Mouse (Mus musculus) inflammation-experienced regulatory T-cells, adult 6 months (primary cell): ENCODE measurements at regions not wholly inside any gene's neighbourhood (a gene's known extent, or its start where the extent isn't known, plus 50 kb on each side); places are given as distances from the start of the nearest gene placed in this dataset.

Source experiments
- ATAC-seq: one replicate; pipeline ENCODE4 v1.8.0; 2017

- ATAC-seq, result no peak
Measured at GRCm38 (mm10) chr13:83880305-83880704, 341.8 kb upstream of the Tmem161b start.

GRCm38 (mm10) chr13:83880772-83881171 lies 341.3 kb upstream of the Tmem161b start:
- ATAC-seq, result no peak

DNA sequence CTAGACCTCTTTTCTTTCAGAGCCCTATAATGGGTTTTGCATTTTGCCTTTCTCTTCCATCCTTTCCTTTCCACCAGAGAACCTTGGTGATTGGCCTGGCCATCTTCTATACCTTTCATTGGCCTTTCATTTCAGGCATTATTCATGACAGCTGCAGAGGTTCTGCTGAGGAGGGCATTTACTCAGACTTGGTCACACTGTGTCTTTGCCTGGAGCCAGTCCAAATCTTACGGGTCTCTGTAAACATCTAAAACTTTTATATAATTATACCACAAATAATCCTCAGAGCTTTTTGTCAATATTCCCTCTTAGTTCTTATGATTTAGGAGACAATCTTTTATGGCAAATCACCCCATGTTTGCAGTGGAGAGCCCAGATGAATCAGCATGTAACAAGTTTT lies 339.3 kb upstream of the Tmem161b start:
- ATAC-seq, result no peak

GRCm38 (mm10) chr13:83883821-83884220 lies 338.3 kb upstream of the Tmem161b start:
- ATAC-seq, result no peak

DNA sequence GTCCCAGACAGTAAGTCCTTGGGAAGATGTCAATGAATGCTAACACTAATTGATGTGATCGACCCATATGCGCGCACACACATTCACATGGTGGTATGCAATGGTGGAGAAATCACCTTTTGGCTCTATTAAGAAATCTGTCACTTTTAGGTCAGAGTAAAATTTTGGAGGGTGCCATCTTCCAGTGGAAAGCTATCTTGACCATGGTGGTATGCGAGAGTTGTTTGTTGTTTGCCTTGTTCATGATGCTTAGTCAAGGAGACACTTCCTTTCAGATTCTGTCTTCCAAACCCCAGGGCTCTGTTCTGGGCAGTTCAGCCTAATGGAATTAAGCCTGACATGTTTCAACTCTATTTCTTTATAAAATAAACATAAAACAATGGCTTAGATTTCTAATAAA lies 337.9 kb upstream of the Tmem161b start:
- ATAC-seq, result no peak

- no peak for ATAC-seq
Measured at GRCm38 (mm10) chr13:83884766-83885543, 337.1 kb upstream of the Tmem161b start.

GRCm38 (mm10) chr13:83885729-83886128 lies 336.4 kb upstream of the Tmem161b start:
- ATAC-seq, result no peak

DNA sequence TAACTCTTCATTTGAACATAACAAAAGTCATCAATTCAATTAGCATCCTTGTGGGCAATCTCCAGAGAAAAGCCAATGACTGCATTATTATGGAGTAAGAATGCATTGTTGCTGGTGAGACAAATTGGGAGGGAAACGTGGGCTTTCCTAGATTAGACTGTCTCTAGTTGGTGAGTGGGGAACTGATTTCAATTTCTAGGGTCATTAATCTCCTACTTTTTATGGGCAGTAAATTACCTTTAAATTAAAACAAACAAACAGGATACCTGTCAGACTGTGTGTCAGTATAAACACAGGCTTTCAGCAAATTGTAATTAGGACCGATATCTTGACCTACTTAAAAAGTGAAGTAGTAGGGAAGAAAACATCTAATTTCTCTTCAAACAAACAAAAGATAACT lies 307.4 kb upstream of the Tmem161b start:
- no peak for ATAC-seq

- ATAC-seq, result no peak
Measured at GRCm38 (mm10) chr13:83932761-83933160, 289.3 kb upstream of the Tmem161b start.

GRCm38 (mm10) chr13:83946495-83946894 lies 275.6 kb upstream of the Tmem161b start:
- no peak for ATAC-seq

DNA sequence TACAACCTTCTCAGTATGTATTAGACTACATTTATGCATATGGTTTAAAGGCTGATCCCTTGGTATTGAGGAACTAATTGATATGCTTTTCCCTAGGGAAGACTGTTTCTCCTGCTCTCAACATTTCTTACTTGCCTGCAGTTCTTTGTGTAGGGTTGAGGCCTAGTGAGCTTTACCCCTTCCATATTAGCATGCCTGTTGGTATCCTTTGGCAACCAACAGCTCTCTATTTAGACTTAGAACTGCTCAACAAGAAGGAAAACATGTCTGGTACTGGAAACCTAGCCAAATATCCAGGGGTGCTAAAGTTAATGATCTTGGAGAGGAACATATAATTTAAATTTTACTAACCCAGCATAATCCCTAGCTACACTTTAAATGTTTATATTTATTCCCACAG lies 270.9 kb upstream of the Tmem161b start:
- no peak for ATAC-seq

DNA sequence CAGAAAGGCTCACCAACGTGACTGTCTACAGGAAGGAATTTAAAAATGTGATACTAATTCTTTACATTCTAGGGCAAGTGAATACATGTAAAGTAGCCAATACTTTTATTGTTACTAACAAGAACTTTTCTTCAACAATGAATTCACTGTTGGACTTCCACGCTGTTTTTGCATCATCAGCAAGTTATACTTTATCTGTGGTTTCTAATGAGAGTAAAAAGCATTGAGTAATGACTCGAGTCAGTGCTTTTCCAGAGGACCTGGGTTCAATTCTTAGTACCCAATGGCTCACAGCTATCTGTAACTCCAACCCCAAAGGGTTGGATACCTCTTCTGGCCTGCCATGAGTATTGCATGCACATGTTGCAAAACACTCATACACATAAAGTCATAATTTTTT lies 270.3 kb upstream of the Tmem161b start:
- ATAC-seq, result no peak

- ATAC-seq, result no peak
Measured at GRCm38 (mm10) chr13:83952353-83952752, 269.7 kb upstream of the Tmem161b start.

GRCm38 (mm10) chr13:83952862-83953261 lies 269.2 kb upstream of the Tmem161b start:
- no peak for ATAC-seq

DNA sequence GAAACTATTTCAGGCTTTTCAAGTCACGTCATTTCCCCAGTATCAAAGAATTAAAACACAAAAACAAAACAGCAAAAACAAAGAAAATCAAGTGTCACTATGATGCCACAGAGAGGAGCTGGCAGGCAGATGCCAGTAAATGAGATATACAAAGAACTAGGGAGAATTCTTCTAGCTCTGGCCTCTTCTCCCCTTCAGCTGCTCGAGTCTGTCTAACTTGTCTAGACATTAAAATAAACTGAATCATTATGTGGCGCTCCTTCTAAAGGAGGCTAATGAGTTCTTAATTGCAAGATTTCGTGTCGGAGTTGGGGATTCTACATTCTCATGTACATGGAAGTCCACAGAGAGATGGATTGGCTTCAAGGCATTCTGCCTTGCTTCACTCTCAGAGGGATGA lies 266.4 kb upstream of the Tmem161b start:
- no peak for ATAC-seq

- ATAC-seq, result no peak
Measured at GRCm38 (mm10) chr13:83978541-83978940, 243.6 kb upstream of the Tmem161b start.

DNA sequence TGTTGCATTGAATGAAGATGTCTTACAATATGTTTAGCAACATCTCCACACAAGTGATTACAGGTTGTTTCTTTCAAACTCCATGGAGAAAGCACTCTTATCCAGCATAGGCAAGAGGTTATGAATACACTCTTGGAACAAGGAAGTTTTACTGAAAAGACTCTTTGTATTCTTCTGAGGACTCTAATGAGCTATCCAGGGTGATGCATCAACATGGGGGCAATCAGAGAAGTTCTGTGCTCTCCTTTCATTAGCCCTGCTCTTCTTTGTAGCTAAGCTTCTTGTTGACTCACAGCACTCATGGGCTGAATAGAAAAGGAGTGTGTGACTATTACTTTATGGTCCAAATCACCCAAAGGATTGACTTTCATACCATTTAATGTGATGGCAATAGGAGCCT lies 242.6 kb upstream of the Tmem161b start:
- ATAC-seq, result no peak

GRCm38 (mm10) chr13:83984651-83985331 lies 237.3 kb upstream of the Tmem161b start:
- ATAC-seq, result no peak

DNA sequence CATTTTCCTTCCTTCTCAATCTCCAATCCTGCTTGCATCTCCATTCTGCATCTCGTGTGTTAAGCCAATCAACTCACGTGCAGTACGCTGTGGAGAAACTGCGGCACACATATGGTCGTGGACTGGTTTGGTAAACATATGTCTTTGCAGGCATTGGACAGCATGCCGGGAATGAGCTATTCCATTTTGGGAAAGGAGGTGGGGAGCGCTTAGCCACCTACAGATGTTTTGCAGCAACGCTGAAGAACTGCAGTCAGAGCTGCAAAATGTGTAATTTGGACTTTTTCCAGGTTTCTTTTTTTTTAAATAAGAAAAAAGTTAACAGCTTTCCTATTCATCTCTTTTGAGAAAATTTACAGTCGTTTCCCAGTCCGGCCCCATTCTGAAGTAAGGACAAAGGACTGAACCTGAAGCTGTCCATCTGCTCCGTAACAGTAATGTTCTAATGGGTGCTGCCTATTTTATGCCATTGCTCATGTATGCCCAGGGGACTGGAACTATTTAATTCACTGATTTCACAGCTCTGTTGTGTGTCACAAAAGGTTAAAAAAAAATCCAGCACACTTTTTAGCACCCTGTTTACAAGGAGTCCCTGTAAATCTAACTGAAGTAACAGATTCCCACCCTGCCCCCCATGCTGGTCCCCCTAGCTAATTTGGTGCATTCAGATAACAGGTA lies 234.2 kb upstream of the Tmem161b start:
- ATAC-seq, result no peak

DNA sequence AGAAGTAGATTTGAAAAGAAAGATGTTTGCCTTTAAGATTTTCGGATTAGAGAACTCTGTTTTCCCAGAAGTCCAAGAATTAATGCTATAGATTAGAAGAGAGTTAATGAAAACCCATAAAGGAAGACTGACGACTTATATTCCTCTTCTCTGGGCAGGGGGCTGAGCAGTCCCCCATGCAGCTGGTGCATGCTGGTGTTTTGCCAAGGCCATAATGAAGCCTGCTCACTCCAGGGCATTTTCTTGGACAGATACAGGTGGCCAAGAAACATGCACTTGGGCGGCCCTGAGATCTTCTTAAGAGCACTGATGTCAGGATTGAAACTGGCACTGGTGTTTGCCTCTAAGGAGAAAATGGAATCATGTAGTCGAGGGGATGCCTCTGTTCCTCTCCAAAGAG lies 233.6 kb upstream of the Tmem161b start:
- ATAC-seq, result no peak

GRCm38 (mm10) chr13:83997599-83998369 lies 224.3 kb upstream of the Tmem161b start:
- no peak for ATAC-seq

- no peak for ATAC-seq
Measured at GRCm38 (mm10) chr13:84021771-84022170, 200.3 kb upstream of the Tmem161b start.

GRCm38 (mm10) chr13:84023021-84023420 lies 199.1 kb upstream of the Tmem161b start:
- ATAC-seq, result no peak
